Mouse (Mus musculus): ENCODE data around the gene Hoxa13. TPM values are rescaled to one million over a fixed set of nuclear protein-coding genes. Genes with fewer than 3 reads are reported as not detected.
A peak's percentile ranks its signal among the peaks of the same experiment; 100 is the strongest.

Gene Hoxa13
- polyA plus RNA-seq, 1 experiment: 0.77 TPM

DNA sequence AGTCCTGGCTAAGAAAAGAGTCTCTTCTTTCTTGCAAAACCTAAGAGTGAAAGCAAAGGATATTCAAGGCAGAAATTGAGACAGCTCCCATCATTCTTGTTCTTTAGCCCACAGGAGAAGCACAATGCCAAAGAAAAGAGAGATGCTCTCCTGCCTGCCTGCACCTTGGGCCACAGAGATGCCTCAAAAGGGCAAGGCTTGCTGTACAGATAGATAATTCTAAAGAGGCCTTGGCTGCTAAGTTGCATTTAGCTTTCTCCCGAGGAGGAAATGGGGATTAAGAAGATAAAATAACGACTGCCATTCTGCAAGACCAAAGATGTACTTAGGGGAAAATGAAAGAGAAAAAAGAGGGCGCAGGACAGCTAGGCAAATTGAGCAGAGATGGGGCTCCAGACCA is 13.8 kb downstream of the Hoxa13 start:
- Histone ChIP-seq H3K27me3 (ENCODE audit: control insufficient read depth, insufficient read depth, insufficient read length) (no peaks in the 10 kb centered on the region), H3K4me3 (ENCODE audit: insufficient read depth, poor library complexity, severe bottlenecking) (peak overlapping the region; percentile 75)

GRCm38 (mm10) chr6:52246403-52246803 is 14.3 kb downstream of the Hoxa13 start:
- H3K27me3 ChIP-seq (ENCODE audit: control insufficient read depth, insufficient read depth, insufficient read length): no peaks in the 10 kb centered on the region
- H3K4me3 ChIP-seq (ENCODE audit: insufficient read depth, poor library complexity, severe bottlenecking): peak overlapping the region; percentile 75
- TF ChIP-seq CEBPB (IDR thresholded peaks at IDR 0.05; ENCODE audit: low read depth) (no peak), MAX (IDR thresholded peaks at IDR 0.05) (peak; percentile 42), MYOG (IDR thresholded peaks at IDR 0.05; ENCODE audit: control insufficient read depth, extremely low read depth, insufficient read length) (no peak), USF1 (IDR thresholded peaks at IDR 0.05; ENCODE audit: low read depth) (no peak), FOSL1 (IDR thresholded peaks at IDR 0.05; ENCODE audit: insufficient read depth, low read length, poor library complexity, severe bottlenecking) (no peak)
- H3K36me3 ChIP-seq (ENCODE audit: control insufficient read depth, insufficient read depth): peaks cover 17% of the 10 kb centered on the region
- H3K79me3 ChIP-seq (ENCODE audit: low read depth): peaks cover 72% of the 10 kb centered on the region
- peak overlapping the region; percentile 37 for H3ac ChIP-seq (ENCODE audit: control insufficient read depth, insufficient read length, low read depth)
- peaks cover 99% of the 10 kb centered on the region for H3K79me2 ChIP-seq (ENCODE audit: control insufficient read depth, insufficient read depth)

More for the DNA sequence above, 13.8 kb downstream of the Hoxa13 start:
- Histone ChIP-seq H3K79me3 (ENCODE audit: low read depth) (peaks cover 66% of the 10 kb centered on the region), H3K36me3 (ENCODE audit: control insufficient read depth, insufficient read depth) (peaks cover 19% of the 10 kb centered on the region), H3K79me2 (ENCODE audit: control insufficient read depth, insufficient read depth) (peaks cover 95% of the 10 kb centered on the region), H3ac (ENCODE audit: control insufficient read depth, insufficient read length, low read depth) (peak overlapping the region; percentile 37)
- TF ChIP-seq CEBPB (IDR thresholded peaks at IDR 0.05; ENCODE audit: low read depth) (no peak), MYOG (IDR thresholded peaks at IDR 0.05; ENCODE audit: control insufficient read depth, extremely low read depth, insufficient read length) (no peak), FOSL1 (IDR thresholded peaks at IDR 0.05; ENCODE audit: insufficient read depth, low read length, poor library complexity, severe bottlenecking) (no peak)

DNA sequence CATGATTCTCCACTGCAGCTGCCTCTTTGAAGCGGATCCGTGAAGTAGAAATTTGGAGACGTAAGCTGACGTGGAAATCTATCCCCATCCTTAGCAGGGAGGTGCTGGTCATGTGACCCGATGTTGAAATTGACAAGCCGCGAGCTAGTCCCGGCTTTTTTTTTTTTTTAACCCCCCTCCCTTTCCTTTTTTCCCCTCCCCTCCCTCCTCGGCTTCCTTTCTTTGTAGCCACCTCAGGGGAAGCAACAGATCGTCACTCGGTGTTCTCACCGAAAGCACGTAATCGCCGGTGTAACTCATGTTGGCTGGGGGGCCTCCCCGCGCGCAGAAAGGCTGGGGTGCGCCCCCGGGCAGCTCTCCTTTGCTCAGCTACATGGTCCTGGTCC is 14.9 kb downstream of the Hoxa13 start, which contains the start of gene Hoxa11:
Gene Hoxa11, minus strand, starts transcription at position 54 of the 386 bp plus-strand sequence.
- Histone ChIP-seq H3K79me3 (ENCODE audit: low read depth) (peaks cover 72% of the 10 kb centered on the region), H3K4me3 (ENCODE audit: insufficient read depth, poor library complexity, severe bottlenecking) (peak within 1 kb of the TSS; percentile 75), H3K36me3 (ENCODE audit: control insufficient read depth, insufficient read depth) (peaks cover 17% of the 10 kb centered on the region), H3K79me2 (ENCODE audit: control insufficient read depth, insufficient read depth) (peaks cover 100% of the 10 kb centered on the region), H3K27me3 (ENCODE audit: control insufficient read depth, insufficient read depth, insufficient read length) (no peaks in the 10 kb centered on the region), H3ac (ENCODE audit: control insufficient read depth, insufficient read length, low read depth) (peak within 1 kb of the TSS; percentile 91)
- TF ChIP-seq CEBPB (IDR thresholded peaks at IDR 0.05; ENCODE audit: low read depth) (peak; percentile 84), USF1 (IDR thresholded peaks at IDR 0.05; ENCODE audit: low read depth) (peak; percentile 97), CTCF (IDR thresholded peaks at IDR 0.05; ENCODE audit: control insufficient read depth, insufficient read depth, insufficient read length) (no peak), FOSL1 (IDR thresholded peaks at IDR 0.05; ENCODE audit: insufficient read depth, low read length, poor library complexity, severe bottlenecking) (no peak)

- Histone ChIP-seq H3K27me3 (ENCODE audit: control insufficient read depth, insufficient read depth, insufficient read length) (no peaks in the 10 kb centered on the region), H3K36me3 (ENCODE audit: control insufficient read depth, insufficient read depth) (peaks cover 13% of the 10 kb centered on the region), H3ac (ENCODE audit: control insufficient read depth, insufficient read length, low read depth) (peak overlapping the region; percentile 91), H3K4me3 (ENCODE audit: insufficient read depth, poor library complexity, severe bottlenecking) (peak overlapping the region; percentile 75), H3K79me2 (ENCODE audit: control insufficient read depth, insufficient read depth) (peaks cover 100% of the 10 kb centered on the region), H3K79me3 (ENCODE audit: low read depth) (peaks cover 68% of the 10 kb centered on the region)
- TF ChIP-seq MYOD1 (IDR thresholded peaks at IDR 0.05; ENCODE audit: control insufficient read depth, insufficient read length, low read depth) (no peak), MAX (IDR thresholded peaks at IDR 0.05) (no peak), MYOG (IDR thresholded peaks at IDR 0.05; ENCODE audit: control insufficient read depth, extremely low read depth, insufficient read length) (no peak), FOSL1 (IDR thresholded peaks at IDR 0.05; ENCODE audit: insufficient read depth, low read length, poor library complexity, severe bottlenecking) (no peak), CTCF (IDR thresholded peaks at IDR 0.05; ENCODE audit: control insufficient read depth, insufficient read depth, insufficient read length) (no peak), USF1 (IDR thresholded peaks at IDR 0.05; ENCODE audit: low read depth) (no peak), CEBPB (IDR thresholded peaks at IDR 0.05; ENCODE audit: low read depth) (no peak)
These were observed 15.5 kb downstream of the Hoxa13 start for GRCm38 (mm10) chr6:52245040-52245756.

DNA sequence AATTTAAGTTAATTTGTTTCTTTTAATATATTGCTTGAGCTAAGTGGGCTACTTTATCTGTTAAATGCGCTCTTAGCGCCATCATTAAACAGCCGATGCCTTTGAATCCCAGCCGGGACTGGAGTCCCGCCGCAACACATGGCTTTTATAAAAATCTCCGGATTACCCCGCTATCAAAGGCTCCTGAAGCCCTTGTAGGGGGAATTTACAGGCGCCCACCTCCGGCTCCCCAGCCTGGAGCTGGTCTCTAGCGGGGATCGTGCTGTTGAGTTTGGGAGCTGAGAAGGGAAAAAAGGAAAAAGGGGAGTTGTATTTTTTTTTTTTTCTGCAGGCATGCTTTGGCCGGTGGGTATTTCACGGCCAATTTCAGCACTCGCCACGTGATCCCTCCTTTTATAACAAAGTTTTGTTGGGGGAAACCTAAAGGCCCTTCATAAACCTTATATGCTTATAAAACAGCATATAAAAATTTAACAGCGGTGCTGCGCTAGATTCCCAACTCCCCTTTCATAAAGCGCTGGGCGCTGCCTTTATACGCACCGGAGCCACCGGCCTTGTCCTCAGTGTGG is 16.1 kb downstream of the Hoxa13 start:
- H3K79me2 ChIP-seq (ENCODE audit: control insufficient read depth, insufficient read depth): peaks cover 100% of the 10 kb centered on the region
- TF ChIP-seq CEBPB (IDR thresholded peaks at IDR 0.05; ENCODE audit: low read depth) (no peak), USF1 (IDR thresholded peaks at IDR 0.05; ENCODE audit: low read depth) (peak; percentile 50)
- H3ac ChIP-seq (ENCODE audit: control insufficient read depth, insufficient read length, low read depth): peak overlapping the region; percentile 91
- peaks cover 8% of the 10 kb centered on the region for H3K36me3 ChIP-seq (ENCODE audit: control insufficient read depth, insufficient read depth)
- H3K27me3 ChIP-seq (ENCODE audit: control insufficient read depth, insufficient read depth, insufficient read length): no peaks in the 10 kb centered on the region
- H3K4me3 ChIP-seq (ENCODE audit: insufficient read depth, poor library complexity, severe bottlenecking): peak overlapping the region; percentile 75
- H3K79me3 ChIP-seq (ENCODE audit: low read depth): peaks cover 69% of the 10 kb centered on the region

DNA sequence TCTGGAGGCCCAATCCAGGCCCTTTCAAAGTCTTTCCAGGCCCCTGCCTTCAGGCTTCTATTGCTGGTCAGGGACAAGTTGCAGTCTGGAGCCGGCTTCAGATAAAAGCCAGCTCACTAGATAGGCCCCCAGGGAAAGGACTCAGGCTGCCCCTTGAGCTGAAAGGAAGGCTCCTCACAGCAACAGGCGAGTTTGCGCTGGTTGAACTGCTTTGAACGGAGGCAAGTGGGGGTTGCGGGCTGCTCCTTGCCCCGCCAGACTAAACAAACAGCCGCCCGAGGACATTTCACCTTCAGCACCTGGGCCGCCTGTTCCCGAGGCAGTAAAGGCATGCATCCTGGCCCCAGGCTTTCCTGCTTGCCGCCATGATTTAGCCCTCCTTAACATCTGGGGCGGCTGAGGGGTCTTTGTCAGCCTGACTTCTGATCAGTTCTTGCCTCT is 17.0 kb downstream of the Hoxa13 start:
- no peaks in the 10 kb centered on the region for H3K27me3 ChIP-seq (ENCODE audit: control insufficient read depth, insufficient read depth, insufficient read length)

More for the DNA sequence above, 17.0 kb downstream of the Hoxa13 start:
- peaks cover 100% of the 10 kb centered on the region for H3K79me2 ChIP-seq (ENCODE audit: control insufficient read depth, insufficient read depth)
- peak overlapping the region; percentile 75 for H3K4me3 ChIP-seq (ENCODE audit: insufficient read depth, poor library complexity, severe bottlenecking)
- H3ac ChIP-seq (ENCODE audit: control insufficient read depth, insufficient read length, low read depth): peak overlapping the region; percentile 66
- no peak for TF ChIP-seq FOSL1 (IDR thresholded peaks at IDR 0.05; ENCODE audit: insufficient read depth, low read length, poor library complexity, severe bottlenecking)
- no peak for TF ChIP-seq CTCF (IDR thresholded peaks at IDR 0.05; ENCODE audit: control insufficient read depth, insufficient read depth, insufficient read length)
- no peak for TF ChIP-seq CEBPB (IDR thresholded peaks at IDR 0.05; ENCODE audit: low read depth)
- TF ChIP-seq USF1 (IDR thresholded peaks at IDR 0.05; ENCODE audit: low read depth): no peak
- no peak for TF ChIP-seq MAX (IDR thresholded peaks at IDR 0.05)
- TF ChIP-seq MYOG (IDR thresholded peaks at IDR 0.05; ENCODE audit: control insufficient read depth, extremely low read depth, insufficient read length): no peak
- no peak for TF ChIP-seq MYOD1 (IDR thresholded peaks at IDR 0.05; ENCODE audit: control insufficient read depth, insufficient read length, low read depth)
- H3K36me3 ChIP-seq (ENCODE audit: control insufficient read depth, insufficient read depth): peaks cover 8% of the 10 kb centered on the region
- peaks cover 70% of the 10 kb centered on the region for H3K79me3 ChIP-seq (ENCODE audit: low read depth)
